Mouse (Mus musculus) spleen, postnatal 0 days (tissue): ENCODE results near the gene Tex38. TPM values are rescaled to one million over a fixed set of nuclear protein-coding genes. Genes with fewer than 3 reads are reported as not detected.

Experiments used
- polyA plus RNA-seq: library from polyadenylated mRNA; unstranded; fragments of >200 nt; fragmentation: Nextera tagmentation; extraction: Ambion mirVana; gene quantifications from 2 replicates; pipeline ENCODE4 v1.2.1, GENCODE M21; 2015

Gene Tex38
- polyA plus RNA-seq = 0.17 TPM in 1 of 2 replicates, not detected in the other

DNA sequence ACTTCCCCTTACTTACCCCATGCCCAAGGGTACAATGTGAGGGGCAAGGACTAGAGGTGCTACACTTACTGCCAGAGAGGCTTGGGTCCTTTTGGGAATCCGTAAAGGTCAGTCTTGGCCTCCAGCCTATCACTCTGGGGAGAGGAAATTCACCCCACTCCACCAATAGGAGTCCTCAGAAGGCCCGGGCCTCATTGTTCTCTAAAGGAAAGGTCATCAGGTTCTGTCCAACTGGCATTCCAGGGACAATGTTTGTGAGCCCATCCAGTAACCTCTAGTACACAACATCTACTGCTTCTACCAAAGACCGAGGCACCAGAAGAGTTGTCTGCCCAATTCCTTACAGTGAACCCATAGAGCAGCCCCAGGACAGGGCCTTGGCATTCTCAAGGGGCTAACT lies at the start of gene Tex38:
Gene Tex38, minus strand, starts transcription at position 101 of the 400 bp plus-strand sequence.

DNA sequence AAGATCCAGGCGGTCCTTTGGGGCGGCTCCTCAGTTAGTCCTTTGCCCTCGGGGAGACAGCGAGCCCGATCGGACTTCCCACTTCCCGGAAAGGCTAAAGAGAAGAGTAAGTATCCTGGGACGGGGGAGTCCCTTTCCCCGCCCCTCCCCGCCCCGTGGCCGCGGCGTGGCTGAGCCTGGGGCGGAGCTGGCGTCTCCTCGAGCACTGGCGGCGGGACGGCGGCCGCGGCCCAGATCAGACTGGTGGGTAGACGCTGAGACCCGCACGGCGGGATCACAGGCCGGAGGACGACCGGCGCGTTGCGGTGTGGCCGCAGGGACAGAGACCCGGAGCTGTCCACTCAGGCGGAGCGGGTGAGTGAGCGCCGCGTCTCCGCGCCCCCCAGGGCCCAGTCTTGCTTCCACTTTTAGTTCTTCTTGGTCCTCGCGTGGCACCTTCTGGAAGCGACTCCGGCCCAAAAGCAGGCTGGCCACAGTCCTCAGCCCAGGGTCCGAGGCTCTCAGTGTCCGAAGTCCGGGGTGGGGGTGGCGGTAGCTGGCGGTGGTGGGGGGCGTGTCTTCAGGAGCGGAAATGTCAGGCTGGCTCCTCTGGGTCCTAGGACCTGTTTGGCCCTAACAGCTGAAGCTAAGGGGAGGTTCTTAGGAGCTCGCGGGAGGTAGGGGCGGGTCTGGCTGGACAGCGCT lies 47.2 kb upstream of the Tex38 start, which contains the start of gene Mob3c:
Gene Mob3c, plus strand, starts transcription at position 205 of the 684 bp plus-strand sequence.

DNA sequence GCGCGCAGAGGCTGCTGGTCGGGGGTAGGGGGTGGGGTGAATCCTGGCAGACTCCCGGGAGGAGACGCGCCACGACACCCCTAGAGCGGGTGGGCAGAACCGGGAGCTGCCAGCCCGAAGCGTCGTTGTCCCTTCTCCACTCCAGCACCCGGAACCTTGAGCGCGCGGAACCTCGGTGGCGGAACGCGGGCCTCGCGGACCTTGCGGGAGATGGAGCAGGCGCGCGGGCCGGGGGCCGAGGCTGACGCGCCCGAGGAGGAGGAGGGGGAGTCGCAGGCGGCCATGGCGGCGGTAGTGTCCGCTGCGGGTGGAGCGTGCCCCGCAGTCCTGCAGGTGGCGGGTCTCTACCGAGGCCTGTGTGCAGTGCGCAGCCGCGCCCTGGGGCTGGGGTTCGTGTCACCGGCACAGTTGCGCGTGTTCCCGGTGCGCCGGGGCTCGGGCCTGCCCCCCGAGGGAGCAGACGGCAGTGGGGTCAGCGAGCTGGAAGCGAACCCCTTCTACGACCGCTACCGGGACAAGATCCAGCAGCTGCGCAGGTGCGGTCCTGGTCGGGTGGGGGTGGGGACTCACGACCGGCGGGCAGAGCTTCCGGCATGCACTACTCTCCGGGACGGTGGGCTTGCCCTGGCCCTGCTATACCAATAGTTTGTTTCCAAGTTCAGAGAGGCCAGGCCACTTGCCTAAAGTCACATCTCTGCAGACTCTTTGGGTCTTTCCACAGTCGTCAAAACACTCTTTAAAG lies 4.1 kb upstream of the Tex38 start, which contains the start of gene Atpaf1:
Gene Atpaf1, plus strand, starts transcription at position 44 of the 742 bp plus-strand sequence.

DNA sequence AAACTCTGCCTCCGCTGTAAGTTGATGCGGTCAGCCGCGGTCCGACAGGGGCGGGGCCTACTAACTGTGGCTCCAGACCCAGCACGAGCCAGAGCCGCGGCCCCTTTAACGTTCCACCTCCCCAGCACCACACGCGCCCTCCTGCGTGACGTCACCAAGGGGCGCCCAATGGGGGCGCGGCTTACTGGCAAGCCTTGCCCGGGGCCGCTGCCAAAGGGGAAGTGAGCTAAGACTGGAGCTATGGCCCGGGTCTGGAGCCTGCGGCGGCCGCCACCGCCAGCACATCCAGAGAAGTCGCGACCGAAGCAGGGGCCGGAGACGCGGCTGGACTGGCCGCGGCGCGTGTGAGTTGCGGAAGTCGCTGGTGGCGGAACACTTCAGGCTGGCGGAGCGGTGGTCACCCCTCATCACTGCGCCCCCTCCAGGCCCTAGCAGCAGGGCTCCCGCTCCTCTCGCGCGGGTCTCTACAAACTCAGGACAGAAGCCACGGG lies 43.2 kb downstream of the Tex38 start, which contains the start of gene Efcab14:
Gene Efcab14, plus strand, starts transcription at position 194 of the 491 bp plus-strand sequence.

Other genes with a start within 250 kb of the Tex38 start
- 0.25 and 0.32 TPM in 2 replicates for gene Cyp4a31, start 217.4 kb downstream of the Tex38 start, polyA plus RNA-seq
- not detected in 2 replicates for gene Cyp4a32, start 180.0 kb downstream of the Tex38 start, polyA plus RNA-seq
- gene Cyp4b1, start 133.3 kb downstream of the Tex38 start, polyA plus RNA-seq = 0.42 and 0.46 TPM in 2 replicates
- gene Efcab14, start 43.3 kb downstream of the Tex38 start, polyA plus RNA-seq = 16.4 and 16.8 TPM in 2 replicates
- 23.0 and 24.3 TPM in 2 replicates for gene Atpaf1, start 3.8 kb upstream of the Tex38 start, polyA plus RNA-seq
- gene Mob3c, start 47.1 kb upstream of the Tex38 start, polyA plus RNA-seq = 8.6 and 12.5 TPM in 2 replicates
- 32.7 TPM in 2 replicates for gene Mknk1, start 58.2 kb upstream of the Tex38 start, polyA plus RNA-seq
- not detected in 2 replicates for gene Kncn, start 103.4 kb upstream of the Tex38 start, polyA plus RNA-seq
- not detected in 2 replicates for gene 6430628N08Rik, start 109.6 kb upstream of the Tex38 start, polyA plus RNA-seq
- gene Dmbx1, start 158.9 kb upstream of the Tex38 start, polyA plus RNA-seq = not detected in 2 replicates
- gene Faah, start 236.9 kb upstream of the Tex38 start, polyA plus RNA-seq = 0.67 and 1.1 TPM in 2 replicates